Mouse (Mus musculus): Measurements from ENCODE around the gene Ttc7b. TPM values are rescaled to one million over a fixed set of nuclear protein-coding genes. Genes with fewer than 3 reads are reported as not detected.

The Ttc7b gene
- polyA plus RNA-seq, 1 experiment from 2014 or later, result 7.4 TPM

- 63% methylated on average over 15 of the region's 15 CpGs for WGBS
- no peak overlapping the region for H3K4me2 ChIP-seq (ENCODE audit: low read length)
- no peak overlapping the region for H3K4me3 ChIP-seq (replicated peaks; ENCODE audit: low read length)
- no peak overlapping the region for H3K9ac ChIP-seq (replicated peaks; ENCODE audit: low read depth, low read length)
- H3K9me3 ChIP-seq (ENCODE audit: control insufficient read depth, low read length), result no peaks in the 10 kb centered on the region
- no peak overlapping the region; the same call in 1 of the 2 replicates for H3K27ac ChIP-seq (ENCODE audit: low read length)
- H3K27me3 ChIP-seq (replicated peaks; ENCODE audit: control insufficient read depth, insufficient read depth, low read length), result no peaks in the 10 kb centered on the region
- H3K36me3 ChIP-seq (ENCODE audit: control insufficient read depth, insufficient read depth), result no peaks in the 10 kb centered on the region
- H3K4me1 ChIP-seq (replicated peaks; ENCODE audit: control insufficient read depth, insufficient read depth, low read length), result peaks cover 17% of the 10 kb centered on the region
- 0 out of 2 replicates have a peak, but pooled peaks have one; percentile 9 for ATAC-seq
These were observed 123.0 kb downstream of the Ttc7b start for GRCm38 (mm10) chr12:100397432-100398146.

GRCm38 (mm10) chr12:100396806-100397205, 123.8 kb downstream of the Ttc7b start:
- no peak overlapping the region for H3K27ac ChIP-seq (ENCODE audit: low read length)

GRCm38 (mm10) chr12:100393532-100393931, 127.1 kb downstream of the Ttc7b start:
- ATAC-seq, result no peak
- Histone ChIP-seq H3K27me3 (replicated peaks; ENCODE audit: control insufficient read depth, insufficient read depth, low read length) (no peaks in the 10 kb centered on the region), H3K27ac (ENCODE audit: low read length) (no peak overlapping the region), H3K4me1 (replicated peaks; ENCODE audit: control insufficient read depth, insufficient read depth, low read length) (peaks cover 33% of the 10 kb centered on the region), H3K4me3 (replicated peaks; ENCODE audit: low read length) (no peak overlapping the region), H3K9ac (replicated peaks; ENCODE audit: low read depth, low read length) (no peak overlapping the region), H3K4me2 (ENCODE audit: low read length) (no peak overlapping the region), H3K36me3 (ENCODE audit: control insufficient read depth, insufficient read depth) (no peaks in the 10 kb centered on the region), H3K9me3 (ENCODE audit: control insufficient read depth, low read length) (no peaks in the 10 kb centered on the region)
- 81% methylated on average over 3 of the region's 3 CpGs for WGBS

More at GRCm38 (mm10) chr12:100396806-100397205, 123.8 kb downstream of the Ttc7b start:
- ATAC-seq, result peak; percentile 29; the same call in 1 of the 2 replicates
- WGBS, result 81% methylated on average over 2 of the region's 2 CpGs
- Histone ChIP-seq H3K27me3 (replicated peaks; ENCODE audit: control insufficient read depth, insufficient read depth, low read length) (no peaks in the 10 kb centered on the region), H3K4me3 (replicated peaks; ENCODE audit: low read length) (no peak overlapping the region), H3K9me3 (ENCODE audit: control insufficient read depth, low read length) (no peaks in the 10 kb centered on the region), H3K4me1 (replicated peaks; ENCODE audit: control insufficient read depth, insufficient read depth, low read length) (peaks cover 24% of the 10 kb centered on the region), H3K36me3 (ENCODE audit: control insufficient read depth, insufficient read depth) (no peaks in the 10 kb centered on the region), H3K9ac (replicated peaks; ENCODE audit: low read depth, low read length) (no peak overlapping the region), H3K4me2 (ENCODE audit: low read length) (no peak overlapping the region)

GRCm38 (mm10) chr12:100393109-100393508, 127.5 kb downstream of the Ttc7b start:
- peaks cover 28% of the 10 kb centered on the region for H3K4me1 ChIP-seq (replicated peaks; ENCODE audit: control insufficient read depth, insufficient read depth, low read length)
- no peak overlapping the region for H3K4me3 ChIP-seq (replicated peaks; ENCODE audit: low read length)
- H3K9ac ChIP-seq (replicated peaks; ENCODE audit: low read depth, low read length), result no peak overlapping the region
- H3K4me2 ChIP-seq (ENCODE audit: low read length), result no peak overlapping the region
- H3K27me3 ChIP-seq (replicated peaks; ENCODE audit: control insufficient read depth, insufficient read depth, low read length), result no peaks in the 10 kb centered on the region
- H3K9me3 ChIP-seq (ENCODE audit: control insufficient read depth, low read length), result no peaks in the 10 kb centered on the region
- ATAC-seq, result no peak
- 62% methylated on average over 3 of the region's 3 CpGs for WGBS
- no peaks in the 10 kb centered on the region for H3K36me3 ChIP-seq (ENCODE audit: control insufficient read depth, insufficient read depth)
- no peak overlapping the region for H3K27ac ChIP-seq (ENCODE audit: low read length)

GRCm38 (mm10) chr12:100392466-100392865, 128.2 kb downstream of the Ttc7b start:
- H3K27ac ChIP-seq (ENCODE audit: low read length), result peak overlapping the region; percentile 3; the same call in 1 of the 2 replicates
- WGBS, result 32% methylated on average over 5 of the region's 5 CpGs

GRCm38 (mm10) chr12:100391890-100392289, 128.7 kb downstream of the Ttc7b start:
- H3K4me3 ChIP-seq (replicated peaks; ENCODE audit: low read length), result no peak overlapping the region
- H3K36me3 ChIP-seq (ENCODE audit: control insufficient read depth, insufficient read depth), result no peaks in the 10 kb centered on the region
- ATAC-seq, result peak; percentile 36; the same call in 1 of the 2 replicates
- peaks cover 21% of the 10 kb centered on the region for H3K4me1 ChIP-seq (replicated peaks; ENCODE audit: control insufficient read depth, insufficient read depth, low read length)
- H3K9ac ChIP-seq (replicated peaks; ENCODE audit: low read depth, low read length), result no peak overlapping the region
- WGBS, result 60% methylated on average over 9 of the region's 9 CpGs
- H3K9me3 ChIP-seq (ENCODE audit: control insufficient read depth, low read length), result no peaks in the 10 kb centered on the region
- no peak overlapping the region for H3K4me2 ChIP-seq (ENCODE audit: low read length)
- H3K27ac ChIP-seq (ENCODE audit: low read length), result no peak overlapping the region
- H3K27me3 ChIP-seq (replicated peaks; ENCODE audit: control insufficient read depth, insufficient read depth, low read length), result no peaks in the 10 kb centered on the region

More at GRCm38 (mm10) chr12:100392466-100392865, 128.2 kb downstream of the Ttc7b start:
- no peaks in the 10 kb centered on the region for H3K36me3 ChIP-seq (ENCODE audit: control insufficient read depth, insufficient read depth)
- no peaks in the 10 kb centered on the region for H3K27me3 ChIP-seq (replicated peaks; ENCODE audit: control insufficient read depth, insufficient read depth, low read length)
- no peaks in the 10 kb centered on the region for H3K9me3 ChIP-seq (ENCODE audit: control insufficient read depth, low read length)
- no peak overlapping the region for H3K9ac ChIP-seq (replicated peaks; ENCODE audit: low read depth, low read length)
- H3K4me3 ChIP-seq (replicated peaks; ENCODE audit: low read length), result no peak overlapping the region
- ATAC-seq, result no peak
- peaks cover 22% of the 10 kb centered on the region for H3K4me1 ChIP-seq (replicated peaks; ENCODE audit: control insufficient read depth, insufficient read depth, low read length)
- H3K4me2 ChIP-seq (ENCODE audit: low read length), result no peak overlapping the region

GRCm38 (mm10) chr12:100389878-100390710, 130.5 kb downstream of the Ttc7b start:
- no peaks in the 10 kb centered on the region for H3K27me3 ChIP-seq (replicated peaks; ENCODE audit: control insufficient read depth, insufficient read depth, low read length)
- peak overlapping the region; percentile 56 for H3K27ac ChIP-seq (ENCODE audit: low read length)
- H3K36me3 ChIP-seq (ENCODE audit: control insufficient read depth, insufficient read depth), result no peaks in the 10 kb centered on the region
- no peak overlapping the region for H3K4me2 ChIP-seq (ENCODE audit: low read length)
- peaks cover 32% of the 10 kb centered on the region for H3K4me1 ChIP-seq (replicated peaks; ENCODE audit: control insufficient read depth, insufficient read depth, low read length)
- H3K4me3 ChIP-seq (replicated peaks; ENCODE audit: low read length), result no peak overlapping the region
- WGBS, result 44% methylated on average over 12 of the region's 12 CpGs
- no peak overlapping the region for H3K9ac ChIP-seq (replicated peaks; ENCODE audit: low read depth, low read length)
- peak; percentile 56; the same call in 1 of the 2 replicates for ATAC-seq
- H3K9me3 ChIP-seq (ENCODE audit: control insufficient read depth, low read length), result no peaks in the 10 kb centered on the region

GRCm38 (mm10) chr12:100386259-100386658, 134.4 kb downstream of the Ttc7b start:
- H3K9ac ChIP-seq (replicated peaks; ENCODE audit: low read depth, low read length), result no peak overlapping the region

GRCm38 (mm10) chr12:100382526-100382925, 138.1 kb downstream of the Ttc7b start:
- H3K27ac ChIP-seq (ENCODE audit: low read length), result no peak overlapping the region
- no peaks in the 10 kb centered on the region for H3K27me3 ChIP-seq (replicated peaks; ENCODE audit: control insufficient read depth, insufficient read depth, low read length)
- 0 out of 2 replicates have a peak, but pooled peaks cover 2% of the 10 kb centered on the region for H3K36me3 ChIP-seq (ENCODE audit: control insufficient read depth, insufficient read depth)
- H3K4me2 ChIP-seq (ENCODE audit: low read length), result no peak overlapping the region
- no peaks in the 10 kb centered on the region for H3K9me3 ChIP-seq (ENCODE audit: control insufficient read depth, low read length)
- peaks cover 11% of the 10 kb centered on the region; the same call in 1 of the 2 replicates for H3K4me1 ChIP-seq (replicated peaks; ENCODE audit: control insufficient read depth, insufficient read depth, low read length)
- no peak for ATAC-seq
- no peak overlapping the region for H3K4me3 ChIP-seq (replicated peaks; ENCODE audit: low read length)
- H3K9ac ChIP-seq (replicated peaks; ENCODE audit: low read depth, low read length), result no peak overlapping the region

More at GRCm38 (mm10) chr12:100386259-100386658, 134.4 kb downstream of the Ttc7b start:
- no peak overlapping the region for H3K4me2 ChIP-seq (ENCODE audit: low read length)
- peak; percentile 62 for ATAC-seq
- H3K27ac ChIP-seq (ENCODE audit: low read length), result no peak overlapping the region
- H3K4me1 ChIP-seq (replicated peaks; ENCODE audit: control insufficient read depth, insufficient read depth, low read length), result peaks cover 22% of the 10 kb centered on the region
- WGBS, result 35% methylated on average over 3 of the region's 3 CpGs
- 0 out of 2 replicates have a peak, but pooled peaks cover 2% of the 10 kb centered on the region for H3K36me3 ChIP-seq (ENCODE audit: control insufficient read depth, insufficient read depth)
- no peaks in the 10 kb centered on the region for H3K27me3 ChIP-seq (replicated peaks; ENCODE audit: control insufficient read depth, insufficient read depth, low read length)
- no peaks in the 10 kb centered on the region for H3K9me3 ChIP-seq (ENCODE audit: control insufficient read depth, low read length)
- H3K4me3 ChIP-seq (replicated peaks; ENCODE audit: low read length), result no peak overlapping the region
